Mouse (Mus musculus) testis, adult 2 months (tissue): ENCODE measurements around the gene Kit. TPM values are rescaled to one million over a fixed set of nuclear protein-coding genes. Genes with fewer than 3 reads are reported as not detected.

Source experiments
- H3K27ac ChIP-seq: fragments of 200-500 bp; 2 replicates; pipeline ENCODE4 v1.5.1; 2012; ENCODE audit warnings: low read depth, low read length; ENCODE audit not compliant: control insufficient read depth, insufficient read depth
- H3K27me3 ChIP-seq: fragments of 200-500 bp; 2 replicates; pipeline ENCODE4 v1.6.1; 2012; ENCODE audit warnings: mild to moderate bottlenecking, low read length, moderate library complexity; ENCODE audit not compliant: control insufficient read depth, insufficient read depth
- H3K36me3 ChIP-seq: fragments of 200-500 bp; 2 replicates; pipeline ENCODE4 v1.6.1; 2012; ENCODE audit warnings: mild to moderate bottlenecking, low read length; ENCODE audit not compliant: control insufficient read depth, insufficient read depth
- H3K4me1 ChIP-seq: fragments of 200-500 bp; 2 replicates; pipeline ENCODE4 v1.6.1; 2012; ENCODE audit warnings: low read length; ENCODE audit not compliant: control insufficient read depth, insufficient read depth
- H3K4me3 ChIP-seq: fragments of 200-500 bp; 2 replicates; pipeline ENCODE4 v1.5.1; 2012; ENCODE audit warnings: low read depth, mild to moderate bottlenecking, low read length, moderate library complexity, mixed read lengths; ENCODE audit not compliant: control insufficient read depth
- CTCF ChIP-seq: fragments of 200-500 bp; IDR thresholded peaks from 2 replicates; pipeline ENCODE4 v1.5.1; 2012; ENCODE audit warnings: low read depth, mild to moderate bottlenecking, inconsistent platforms, low read length, moderate library complexity; ENCODE audit not compliant: control insufficient read depth, insufficient read depth, insufficient replicate concordance
- POLR2A ChIP-seq: fragments of 200-500 bp; IDR thresholded peaks from 2 replicates; pipeline ENCODE4 v1.6.1; 2012; ENCODE audit warnings: low read depth, mild to moderate bottlenecking, inconsistent platforms, low read length, moderate library complexity; ENCODE audit not compliant: control insufficient read depth
- polyA plus RNA-seq: library from polyadenylated mRNA; depleted of rRNA; stranded (reverse); fragments of >200 nt; gene quantifications from 2 replicates; pipeline ENCODE4 v1.2.3, GENCODE M21; 2012

Gene Kit
- polyA plus RNA-seq, 1 experiment: 13.8 TPM

- Histone ChIP-seq H3K27ac (no peak overlapping the region), H3K27me3 (no peaks in the 10 kb centered on the region), H3K36me3 (no peaks in the 10 kb centered on the region), H3K4me1 (no peaks in the 10 kb centered on the region), H3K4me3 (no peak overlapping the region)
- TF ChIP-seq CTCF (no peak), POLR2A (no peak)
Observed at GRCm38 (mm10) chr5:75545265-75545643, 29.5 kb upstream of the Kit start.

GRCm38 (mm10) chr5:75553021-75553420 is 21.7 kb upstream of the Kit start:
- Histone ChIP-seq H3K4me3 (no peak overlapping the region), H3K27ac (no peak overlapping the region), H3K36me3 (no peaks in the 10 kb centered on the region), H3K4me1 (no peaks in the 10 kb centered on the region), H3K27me3 (no peaks in the 10 kb centered on the region)
- TF ChIP-seq POLR2A (no peak), CTCF (no peak)

GRCm38 (mm10) chr5:75557636-75558035 is 17.1 kb upstream of the Kit start:
- Histone ChIP-seq H3K27me3 (no peaks in the 10 kb centered on the region), H3K4me1 (no peaks in the 10 kb centered on the region), H3K36me3 (no peaks in the 10 kb centered on the region), H3K27ac (no peak overlapping the region), H3K4me3 (no peak overlapping the region)
- TF ChIP-seq CTCF (no peak), POLR2A (no peak)

GRCm38 (mm10) chr5:75559291-75559690 is 15.4 kb upstream of the Kit start:
- TF ChIP-seq CTCF (no peak), POLR2A (no peak)
- H3K4me3 ChIP-seq: no peak overlapping the region
- H3K27me3 ChIP-seq: no peaks in the 10 kb centered on the region
- no peaks in the 10 kb centered on the region for H3K4me1 ChIP-seq
- no peaks in the 10 kb centered on the region for H3K36me3 ChIP-seq
- H3K27ac ChIP-seq: no peak overlapping the region

GRCm38 (mm10) chr5:75561231-75561630 is 13.5 kb upstream of the Kit start:
- H3K36me3 ChIP-seq: no peaks in the 10 kb centered on the region
- TF ChIP-seq CTCF (no peak), POLR2A (no peak)
- no peak overlapping the region for H3K27ac ChIP-seq
- no peaks in the 10 kb centered on the region for H3K27me3 ChIP-seq
- H3K4me3 ChIP-seq: no peak overlapping the region
- H3K4me1 ChIP-seq: no peaks in the 10 kb centered on the region

- Histone ChIP-seq H3K36me3 (no peaks in the 10 kb centered on the region), H3K4me1 (peaks cover 19% of the 10 kb centered on the region), H3K27me3 (no peaks in the 10 kb centered on the region), H3K27ac (no peak overlapping the region), H3K4me3 (peak overlapping the region; percentile 81)
- TF ChIP-seq CTCF (no peak), POLR2A (no peak)
Observed at GRCm38 (mm10) chr5:75574151-75574851, 415 bp upstream of the Kit start.

GRCm38 (mm10) chr5:75575567-75576515 is 1.1 kb downstream of the Kit start:
- no peak overlapping the region; the same call in 1 of the 2 replicates for H3K27ac ChIP-seq
- TF ChIP-seq POLR2A: 0 out of 2 replicates have a peak, but pooled peaks have one; percentile 26
- TF ChIP-seq CTCF: no peak

More at GRCm38 (mm10) chr5:75575567-75576515, 1.1 kb downstream of the Kit start:
- Histone ChIP-seq H3K36me3 (no peaks in the 10 kb centered on the region), H3K4me3 (peak overlapping the region; percentile 81), H3K4me1 (peaks cover 19% of the 10 kb centered on the region), H3K27me3 (no peaks in the 10 kb centered on the region)
